Mouse (Mus musculus): ENCODE data around the gene Kcne3.
A peak's percentile ranks its signal among the peaks of the same experiment; 100 is the strongest.

Gene Kcne3

DNA sequence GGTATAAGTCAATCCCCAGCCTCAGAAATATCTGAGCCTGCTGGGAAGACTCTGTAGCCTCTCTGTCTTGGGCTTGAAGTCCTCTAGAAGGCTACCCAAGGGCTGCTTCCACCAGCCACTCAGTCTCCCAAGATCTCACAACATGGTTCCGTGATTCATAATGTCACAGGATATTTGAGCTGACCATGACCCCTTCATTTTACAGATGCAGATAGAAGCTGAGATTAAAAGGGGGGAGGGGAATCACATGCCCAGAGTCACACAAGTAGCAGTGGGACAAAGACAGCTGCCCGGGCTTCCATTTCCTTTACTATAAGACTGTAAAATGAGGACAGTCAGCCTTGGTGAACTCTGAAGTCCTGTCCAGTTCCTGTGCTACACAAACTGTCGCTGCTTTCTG is 5.3 kb downstream of the Kcne3 start:
- no peak for DNase-seq (ENCODE audit: low read depth, low spot score)

GRCm38 (mm10) chr7:100182388-100182787 is 6.1 kb downstream of the Kcne3 start:
- no peak for DNase-seq (ENCODE audit: low read depth, low spot score)

GRCm38 (mm10) chr7:100187601-100188000 is 11.3 kb downstream of the Kcne3 start:
- no peak for DNase-seq (ENCODE audit: low read depth, low spot score)

DNA sequence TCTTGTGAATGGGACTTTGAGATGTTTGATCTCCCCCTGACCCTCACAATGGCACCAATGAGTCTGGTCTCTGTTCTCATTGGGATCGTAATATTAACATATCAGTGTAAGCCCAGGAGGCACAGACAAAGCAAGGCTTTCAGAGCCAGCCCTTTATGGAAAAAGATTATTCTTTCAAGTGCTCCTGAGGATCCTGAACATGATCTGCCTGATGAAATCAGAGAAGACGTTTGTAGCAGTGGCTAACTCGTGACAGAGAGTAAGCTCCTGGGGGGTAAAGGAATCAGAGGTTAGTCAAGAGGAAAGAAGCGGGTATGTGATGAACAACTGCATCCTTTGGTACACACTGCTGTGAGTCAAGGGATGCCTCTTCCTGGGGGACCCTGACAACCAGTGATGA is 13.9 kb downstream of the Kcne3 start:
- DNase-seq (ENCODE audit: low read depth, low spot score): no peak

DNA sequence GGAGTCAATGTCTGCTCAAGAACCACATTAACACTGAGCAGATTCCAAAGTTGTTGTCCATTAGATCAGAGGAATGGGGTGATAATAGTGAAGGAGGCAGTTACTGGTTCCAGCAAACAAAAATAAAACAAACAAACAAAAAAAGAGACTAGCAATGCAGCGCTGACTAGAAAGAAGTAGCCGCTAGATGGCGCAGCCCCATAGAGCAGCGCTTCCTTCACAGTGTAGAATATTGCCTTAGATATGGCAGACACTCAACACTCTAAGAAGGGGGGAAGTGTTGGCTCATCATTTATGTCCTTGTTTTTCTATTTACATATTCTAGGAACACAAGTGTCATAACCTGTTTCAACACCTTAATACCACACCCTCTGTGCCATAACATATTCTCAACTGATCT is 14.5 kb downstream of the Kcne3 start:
- no peak for DNase-seq (ENCODE audit: low read depth, low spot score)

DNA sequence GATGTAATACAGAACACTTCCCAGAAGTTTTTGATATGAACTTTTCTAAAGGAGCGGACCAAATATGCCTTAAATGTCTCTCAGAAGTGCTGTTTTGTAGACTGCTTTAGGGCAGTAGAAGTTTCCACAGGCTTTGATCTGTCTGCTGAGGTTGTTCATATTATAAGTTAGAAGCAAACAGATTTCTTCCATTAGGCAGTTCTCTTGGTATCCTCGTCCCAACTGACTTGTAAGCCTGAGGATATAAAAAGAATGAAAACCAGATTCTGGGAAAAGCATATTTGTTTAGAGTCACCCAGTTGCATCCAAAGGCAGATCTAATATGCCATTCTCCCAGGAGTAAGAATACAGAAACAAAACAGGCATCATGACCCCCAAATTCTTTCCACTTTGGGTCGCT is 24.9 kb downstream of the Kcne3 start:
- no peak for DNase-seq (ENCODE audit: low read depth, low spot score)

DNA sequence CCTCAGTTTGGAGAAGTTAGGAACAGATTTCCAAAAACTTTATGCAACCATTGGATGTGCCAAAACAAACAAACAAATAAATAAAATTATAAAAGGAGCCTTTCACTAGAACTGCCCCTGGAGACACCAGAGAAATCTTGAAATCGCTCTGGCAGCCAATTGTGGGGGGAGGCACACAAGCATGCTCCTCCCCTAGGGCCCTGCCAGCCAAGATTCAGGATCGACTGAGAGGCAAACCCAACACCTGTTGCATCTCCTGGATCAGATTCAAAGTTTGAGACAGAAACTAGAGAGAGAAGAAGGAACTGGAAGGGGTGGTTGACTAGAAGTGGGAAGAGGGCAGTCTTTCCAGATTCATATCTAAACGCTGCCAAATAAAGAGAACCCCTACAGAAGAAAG is 27.3 kb downstream of the Kcne3 start:
- DNase-seq (ENCODE audit: low read depth, low spot score): no peak

GRCm38 (mm10) chr7:100204871-100205270 is 28.6 kb downstream of the Kcne3 start:
- DNase-seq (ENCODE audit: low read depth, low spot score): no peak

- no peak for DNase-seq (ENCODE audit: low read depth, low spot score)
Observed at GRCm38 (mm10) chr7:100206144-100206543, 29.8 kb downstream of the Kcne3 start.

GRCm38 (mm10) chr7:100207886-100208285 is 31.6 kb downstream of the Kcne3 start:
- DNase-seq (ENCODE audit: low read depth, low spot score): no peak

DNA sequence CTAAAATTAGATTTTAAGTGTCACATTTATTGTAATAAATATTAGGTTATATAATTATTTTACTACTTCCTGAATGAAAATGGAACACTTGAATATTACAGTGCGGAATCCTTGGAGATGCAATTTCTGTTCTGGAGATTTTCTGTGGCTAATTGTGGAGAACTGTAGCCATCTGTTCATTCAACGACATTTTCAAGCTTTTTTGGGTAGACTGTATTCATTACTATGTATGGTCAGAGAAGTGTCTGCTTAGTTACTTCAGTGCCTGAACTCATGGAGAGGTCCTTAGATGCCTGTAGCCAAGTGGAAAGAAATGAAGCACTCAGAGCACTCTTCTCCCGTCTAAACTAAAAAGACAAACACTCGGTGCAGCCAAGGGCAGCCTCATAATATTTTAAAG is 38.0 kb downstream of the Kcne3 start:
- no peak for DNase-seq (ENCODE audit: low read depth, low spot score)

DNA sequence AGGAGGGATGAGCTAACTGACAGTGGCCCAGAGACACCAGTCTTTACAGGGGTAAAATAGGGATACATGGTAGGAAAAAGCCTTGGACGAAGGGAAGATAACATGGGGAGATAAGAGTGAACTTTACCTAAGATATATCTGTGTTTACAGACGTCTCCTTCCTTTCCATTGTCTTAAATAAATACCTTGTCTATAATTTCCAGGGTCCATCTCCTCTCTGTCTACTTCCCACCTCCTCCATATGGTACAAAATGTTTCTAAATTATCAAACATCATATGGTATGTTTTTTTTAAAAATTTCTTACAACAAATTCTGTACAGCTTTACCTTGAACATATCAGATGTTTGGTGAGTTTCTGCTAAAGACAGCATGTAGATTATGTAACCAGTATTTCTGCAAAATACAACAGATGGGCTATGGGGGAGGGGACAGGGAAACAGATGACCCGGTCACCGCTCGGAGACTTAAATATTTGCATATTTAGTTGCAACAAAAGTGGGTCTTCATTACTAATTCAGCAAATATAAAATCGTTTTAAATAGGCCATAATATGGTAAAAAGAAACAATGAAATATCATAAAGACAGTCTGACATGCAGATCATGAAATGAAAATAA is 38.9 kb downstream of the Kcne3 start:
- DNase-seq (ENCODE audit: low read depth, low spot score): no peak

DNA sequence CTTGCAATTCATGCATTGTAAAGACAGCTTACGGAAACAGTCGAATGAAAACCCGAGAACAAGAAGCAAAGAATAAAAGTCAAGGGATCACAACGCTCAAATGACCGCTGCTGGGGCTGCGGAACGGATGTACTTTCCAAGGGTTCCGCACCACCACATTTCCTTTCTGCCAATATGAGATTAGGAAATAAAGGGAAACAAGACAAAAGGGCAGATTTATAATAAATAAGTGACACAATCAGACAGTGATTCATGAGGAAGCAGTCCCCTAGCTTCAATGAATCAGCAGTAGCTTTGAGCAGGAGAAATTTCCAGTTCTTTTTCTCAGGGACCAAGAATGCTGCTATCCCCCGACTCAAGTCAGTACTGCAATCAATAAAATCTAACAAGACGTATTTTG is 39.7 kb downstream of the Kcne3 start:
- DNase-seq (ENCODE audit: low read depth, low spot score): no peak

GRCm38 (mm10) chr7:100216601-100217565 is 40.6 kb downstream of the Kcne3 start:
- no peak for DNase-seq (ENCODE audit: low read depth, low spot score)

DNA sequence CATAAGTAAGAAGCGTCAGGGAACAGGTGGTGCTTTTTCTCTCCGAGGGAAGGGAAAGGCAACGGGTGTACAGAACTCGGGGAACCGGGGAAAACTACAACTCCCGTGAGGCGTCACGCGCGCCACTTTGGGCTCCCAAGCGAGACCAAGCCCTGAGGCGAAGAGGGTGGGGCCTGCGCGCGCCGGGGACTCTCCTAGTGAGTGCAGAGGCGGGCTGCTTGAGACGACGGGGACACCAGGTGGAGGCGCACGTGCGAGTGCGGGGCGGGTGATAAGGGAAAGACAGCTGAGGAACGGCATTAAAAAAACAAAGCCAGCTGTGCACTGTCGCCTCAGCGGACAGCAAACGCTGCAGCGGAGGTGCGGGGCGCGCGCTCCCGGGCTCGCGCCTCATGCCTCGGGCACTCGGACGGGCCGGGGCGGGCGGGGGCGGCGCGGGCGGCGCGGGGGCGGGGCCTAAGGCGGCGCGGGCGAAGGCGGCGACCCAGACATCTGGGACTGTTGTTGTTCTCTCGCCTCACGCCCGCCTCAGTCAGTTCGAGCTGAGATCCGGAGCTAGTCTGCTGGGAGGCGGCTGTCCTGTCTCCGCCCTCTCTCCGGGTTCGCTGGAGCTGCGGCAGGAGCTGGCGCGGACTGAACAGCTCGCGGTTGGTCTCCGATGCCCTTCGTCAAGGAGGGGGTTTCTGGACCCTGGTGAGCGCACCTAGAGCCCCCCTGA is 51.0 kb downstream of the Kcne3 start, which contains the start of gene Pgm2l1:
Pgm2l1 (plus strand) TSS at position 237 of the 718 bp plus-strand sequence.
- DNase-seq (ENCODE audit: low read depth, low spot score): peak; percentile 91

- DNase-seq (ENCODE audit: low read depth, low spot score): no peak
Observed at GRCm38 (mm10) chr7:100227896-100228525, 51.7 kb downstream of the Kcne3 start.

DNA sequence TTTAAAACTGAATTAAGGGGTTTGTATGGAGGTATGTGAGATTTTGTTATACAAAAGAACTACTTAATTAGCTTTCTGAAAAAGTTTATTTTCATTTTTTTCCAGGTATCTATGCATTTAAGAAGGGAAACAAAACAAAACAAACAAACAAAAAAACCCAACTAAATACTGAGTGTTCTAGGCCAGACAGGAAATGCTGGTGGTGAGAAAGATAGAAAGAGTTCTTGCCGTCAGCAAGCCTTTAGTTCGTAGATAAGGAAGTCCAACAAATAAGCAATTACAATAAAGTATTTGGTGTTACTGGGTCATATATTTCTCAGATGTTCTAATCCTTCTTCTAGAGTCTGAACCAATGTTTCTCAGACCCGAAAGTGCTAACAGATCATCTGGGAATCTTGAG is 52.7 kb downstream of the Kcne3 start:
- DNase-seq (ENCODE audit: low read depth, low spot score): no peak

GRCm38 (mm10) chr7:100230646-100231045 is 54.3 kb downstream of the Kcne3 start:
- DNase-seq (ENCODE audit: low read depth, low spot score): no peak

DNA sequence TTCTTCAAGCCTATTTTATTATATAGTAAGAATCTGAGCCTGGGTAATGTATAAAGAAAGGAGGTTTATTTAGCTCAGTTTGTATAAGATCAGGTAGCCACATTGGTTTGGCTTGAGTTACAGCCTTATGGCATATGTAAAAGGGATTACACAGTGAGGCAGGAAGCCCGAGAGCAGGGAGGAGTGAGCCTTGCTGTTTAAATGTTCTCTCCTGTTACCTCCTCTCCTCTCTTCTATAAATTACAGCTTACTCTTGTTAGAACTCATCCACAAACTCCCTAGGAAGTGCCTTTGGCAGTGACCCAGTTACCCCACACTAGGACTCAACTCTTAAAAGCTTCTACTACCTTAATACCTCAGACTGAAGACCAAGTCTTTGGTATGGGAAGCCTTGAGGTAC is 55.4 kb downstream of the Kcne3 start:
- no peak for DNase-seq (ENCODE audit: low read depth, low spot score)

DNA sequence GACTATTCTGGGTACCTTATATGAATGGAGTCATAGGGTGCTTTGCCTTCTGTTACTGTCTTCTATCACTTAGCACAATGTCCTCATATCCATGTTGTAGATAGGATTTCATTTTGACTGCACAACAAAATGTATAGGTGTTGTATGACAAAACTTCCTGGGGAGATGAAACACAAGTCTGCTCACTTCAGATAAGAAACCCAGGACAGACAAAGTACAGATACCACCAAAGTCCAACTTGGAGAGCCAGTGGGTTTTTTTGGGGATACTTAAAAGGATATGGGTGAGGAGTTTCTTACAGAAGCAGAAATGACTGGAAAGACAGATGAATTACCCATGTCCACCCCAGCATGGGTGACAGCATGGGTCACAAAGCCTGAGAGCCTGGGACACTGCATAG is 57.4 kb downstream of the Kcne3 start:
- no peak for DNase-seq (ENCODE audit: low read depth, low spot score)

Measured in embryo, embryonic 11.5 days (tissue).